Mouse (Mus musculus): ENCODE results near the gene Cxcr5. TPM values are rescaled to one million over a fixed set of nuclear protein-coding genes. Genes with fewer than 3 reads are reported as not detected.

Cxcr5 gene
- polyA plus RNA-seq, 1 experiment from 2014 or later: not detected

DNA sequence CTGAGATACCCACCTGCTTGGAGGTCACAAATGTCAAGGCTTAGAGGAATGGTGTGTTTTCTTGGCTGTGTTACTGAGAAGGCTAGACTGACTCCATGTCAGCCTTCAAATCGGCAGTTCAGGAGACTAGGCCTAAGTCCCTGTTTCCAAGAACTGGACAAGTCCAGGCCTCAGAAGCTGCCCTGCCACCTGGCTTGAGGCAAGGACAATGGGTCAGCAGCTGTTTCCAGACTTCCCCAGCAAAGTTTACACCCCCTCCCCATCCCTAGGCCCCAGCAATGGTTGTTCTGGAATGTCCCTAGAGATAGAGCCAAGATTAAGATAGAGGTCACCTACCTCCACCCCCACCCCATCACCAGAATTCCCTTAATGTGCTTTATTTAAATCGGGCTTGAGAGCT, 36.1 kb upstream of the Cxcr5 start:
- WGBS: 87% methylated on average over 2 of the region's 2 CpGs
- H3K36me3 ChIP-seq: 0 out of 2 replicates have a peak, but pooled peaks cover 3% of the 10 kb centered on the region
- DNase-seq (ENCODE audit: low spot score): no peak

DNA sequence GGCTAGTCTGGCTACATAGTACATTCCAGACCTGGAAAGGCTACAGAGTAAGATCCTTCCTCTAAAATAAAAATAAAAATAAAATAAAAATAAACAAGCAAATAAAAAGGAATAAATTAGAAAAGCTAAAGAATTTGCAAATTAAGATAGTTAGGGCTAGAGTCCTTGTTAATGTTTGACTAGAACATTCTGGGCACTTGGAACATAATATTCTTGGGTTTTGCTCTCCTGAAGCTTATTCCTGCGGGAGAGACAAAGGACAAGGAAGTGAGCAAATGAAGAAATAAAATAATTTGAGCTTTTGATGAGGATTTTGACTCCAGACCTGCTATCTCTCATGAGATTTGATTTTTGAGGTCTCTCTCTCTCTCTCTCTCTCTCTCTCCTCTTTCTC, 33.9 kb upstream of the Cxcr5 start:
- no peak overlapping the region for H3K27ac ChIP-seq (replicated peaks)
- 91% methylated on average over 1 of the region's 1 CpGs for WGBS
- H3K9me3 ChIP-seq (replicated peaks): no peaks in the 10 kb centered on the region
- peaks cover 18% of the 10 kb centered on the region for H3K27me3 ChIP-seq (ENCODE audit: low read depth, poor library complexity, severe bottlenecking)
- H3K4me1 ChIP-seq: peaks cover 29% of the 10 kb centered on the region
- H3K36me3 ChIP-seq: no peaks in the 10 kb centered on the region
- no peak for DNase-seq (ENCODE audit: low spot score)
- no peak overlapping the region for H3K4me3 ChIP-seq

More for the DNA sequence above, 36.1 kb upstream of the Cxcr5 start:
- peaks cover 18% of the 10 kb centered on the region for H3K27me3 ChIP-seq (ENCODE audit: low read depth, poor library complexity, severe bottlenecking)
- H3K4me3 ChIP-seq: no peak overlapping the region
- no peak overlapping the region for H3K27ac ChIP-seq (replicated peaks)
- peaks cover 28% of the 10 kb centered on the region for H3K4me1 ChIP-seq
- H3K9me3 ChIP-seq (replicated peaks): no peaks in the 10 kb centered on the region

DNA sequence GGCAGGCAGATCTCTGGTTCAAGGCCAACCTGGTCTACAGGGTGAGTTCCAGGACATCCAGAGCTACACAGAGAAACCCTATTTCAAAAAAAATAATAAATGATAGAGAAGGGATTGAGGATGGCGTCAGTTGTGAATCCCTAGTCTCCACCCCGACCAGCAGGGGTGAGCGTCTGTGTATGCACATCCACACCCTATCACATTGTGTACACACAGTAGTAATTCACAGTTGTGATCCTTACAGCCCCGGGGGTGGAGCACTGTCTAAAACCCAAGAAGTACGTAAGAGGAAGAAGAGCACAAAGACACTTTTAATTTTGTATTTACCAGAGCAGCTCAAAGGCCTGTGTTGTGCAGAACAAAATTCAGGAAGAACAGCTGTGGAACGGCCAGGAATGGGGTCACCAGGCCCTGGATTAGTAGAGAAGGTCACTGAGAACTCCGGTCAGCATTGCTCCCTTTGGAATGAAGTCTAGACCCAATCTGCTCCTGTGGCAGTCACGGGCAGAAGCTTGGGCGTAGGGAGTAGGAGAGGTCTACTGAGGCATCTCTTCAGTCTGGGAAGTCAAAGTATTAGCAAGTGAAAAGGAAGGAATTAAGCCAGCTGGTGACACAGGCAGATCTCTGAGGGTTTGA, 33.3 kb upstream of the Cxcr5 start:
- Histone ChIP-seq H3K4me3 (no peak overlapping the region), H3K4me1 (peaks cover 27% of the 10 kb centered on the region), H3K36me3 (no peaks in the 10 kb centered on the region), H3K27me3 (ENCODE audit: low read depth, poor library complexity, severe bottlenecking) (peaks cover 18% of the 10 kb centered on the region), H3K27ac (replicated peaks) (no peak overlapping the region), H3K9me3 (replicated peaks) (no peaks in the 10 kb centered on the region)
- WGBS: 82% methylated on average over 9 of the region's 9 CpGs
- DNase-seq (ENCODE audit: low spot score): no peak

DNA sequence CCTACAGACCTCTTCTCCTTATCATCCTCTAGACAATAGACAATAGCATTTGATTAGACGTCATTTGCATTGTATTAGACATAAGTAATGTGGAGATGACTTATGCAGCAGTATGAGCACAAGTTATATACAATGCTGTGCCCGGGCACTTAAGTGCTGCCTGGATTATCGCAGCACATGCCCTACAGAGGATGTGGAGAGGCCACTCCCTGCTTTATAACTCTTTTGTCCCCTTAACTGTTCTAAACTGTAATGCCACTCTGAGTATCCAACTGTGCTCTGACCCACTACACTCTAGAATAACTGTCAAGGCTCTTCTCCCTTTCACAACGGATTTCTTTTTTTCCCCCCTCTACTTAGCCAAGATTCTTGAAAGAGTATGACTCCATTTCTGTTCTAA, 32.2 kb upstream of the Cxcr5 start:
- peaks cover 18% of the 10 kb centered on the region for H3K27me3 ChIP-seq (ENCODE audit: low read depth, poor library complexity, severe bottlenecking)
- no peaks in the 10 kb centered on the region for H3K9me3 ChIP-seq (replicated peaks)
- H3K27ac ChIP-seq (replicated peaks): no peak overlapping the region
- no peak for DNase-seq (ENCODE audit: low spot score)
- WGBS: 87% methylated on average over 4 of the region's 4 CpGs
- no peaks in the 10 kb centered on the region for H3K36me3 ChIP-seq
- H3K4me1 ChIP-seq: peaks cover 15% of the 10 kb centered on the region
- no peak overlapping the region for H3K4me3 ChIP-seq

DNA sequence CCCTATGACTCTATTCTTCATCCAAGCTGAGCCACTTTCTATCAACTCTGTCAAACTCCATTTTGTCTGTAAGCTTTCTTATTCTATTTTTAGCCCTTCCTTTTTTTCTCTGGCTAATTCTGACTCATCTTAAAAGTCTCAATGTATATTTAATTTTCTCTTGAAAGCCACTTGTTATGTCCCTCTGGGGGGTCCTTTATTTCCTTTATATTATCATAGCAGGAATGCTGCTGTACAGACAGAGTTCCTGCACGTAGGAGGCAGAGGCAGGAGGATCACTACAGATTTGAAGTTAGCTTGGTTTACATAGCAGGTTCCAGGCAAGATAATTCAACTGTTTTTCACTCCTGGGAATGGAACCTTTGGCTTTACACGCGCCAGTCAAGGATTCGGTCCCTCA, 31.5 kb upstream of the Cxcr5 start:
- DNase-seq (ENCODE audit: low spot score): no peak
- WGBS: 88% methylated on average over 4 of the region's 4 CpGs
- Histone ChIP-seq H3K36me3 (no peaks in the 10 kb centered on the region), H3K27me3 (ENCODE audit: low read depth, poor library complexity, severe bottlenecking) (peaks cover 14% of the 10 kb centered on the region), H3K27ac (replicated peaks) (no peak overlapping the region), H3K4me1 (peaks cover 9% of the 10 kb centered on the region), H3K4me3 (no peak overlapping the region), H3K9me3 (replicated peaks) (no peaks in the 10 kb centered on the region)

DNA sequence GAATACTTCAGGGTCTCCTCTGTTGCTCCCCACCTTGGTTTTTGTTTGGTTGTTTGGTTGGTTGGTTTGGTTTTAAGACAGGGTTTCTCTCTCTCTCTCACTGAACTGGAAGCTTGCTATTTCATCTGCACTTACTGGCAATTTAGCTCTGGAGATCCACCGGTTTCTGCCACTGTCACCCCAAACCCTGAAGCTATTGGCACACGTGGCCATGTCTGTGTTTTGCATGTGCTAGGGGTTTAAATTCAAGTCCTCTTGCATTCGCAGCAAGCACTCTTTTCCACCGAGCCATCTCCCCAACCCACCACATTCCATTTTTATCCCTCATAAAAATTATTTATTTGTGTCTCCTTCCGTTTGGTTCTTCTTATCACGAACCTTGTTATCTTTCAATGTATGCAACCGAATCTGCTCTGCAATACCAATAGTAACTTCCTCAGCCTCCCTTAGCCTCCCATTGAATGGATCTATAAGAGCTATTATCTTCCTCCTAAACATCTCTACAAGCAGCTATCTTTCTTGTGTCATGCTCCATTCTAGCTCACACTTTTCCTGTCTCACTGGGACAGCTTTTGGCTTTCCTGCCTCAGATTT, 30.0 kb upstream of the Cxcr5 start:
- no peak overlapping the region for H3K27ac ChIP-seq (replicated peaks)
- no peak for DNase-seq (ENCODE audit: low spot score)
- H3K4me3 ChIP-seq: no peak overlapping the region
- 0 out of 2 replicates have a peak, but pooled peaks cover 3% of the 10 kb centered on the region for H3K4me1 ChIP-seq
- no peaks in the 10 kb centered on the region for H3K9me3 ChIP-seq (replicated peaks)
- 81% methylated on average over 7 of the region's 7 CpGs for WGBS
- no peaks in the 10 kb centered on the region for H3K27me3 ChIP-seq (ENCODE audit: low read depth, poor library complexity, severe bottlenecking)
- no peaks in the 10 kb centered on the region for H3K36me3 ChIP-seq

DNA sequence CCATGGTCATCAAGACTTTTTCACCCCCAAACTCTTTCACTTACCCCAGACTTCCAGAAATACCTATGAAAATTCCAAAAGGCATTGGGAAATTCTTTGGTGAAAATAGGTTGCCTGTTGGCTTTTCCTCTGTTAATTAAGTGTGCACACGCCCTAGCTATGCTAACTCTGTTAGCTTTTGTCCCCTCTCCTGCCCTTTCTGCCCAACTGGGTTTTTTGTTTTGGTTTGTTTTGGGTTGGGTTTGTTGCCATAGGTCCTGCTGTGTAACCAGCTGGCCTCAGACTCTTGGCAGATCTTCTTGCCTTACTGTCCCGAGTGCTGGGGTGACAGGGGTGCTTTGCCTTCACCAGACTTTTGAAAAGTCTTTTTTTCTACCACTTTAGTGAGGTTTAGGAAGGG, 29.3 kb upstream of the Cxcr5 start:
- no peaks in the 10 kb centered on the region for H3K27me3 ChIP-seq (ENCODE audit: low read depth, poor library complexity, severe bottlenecking)
- H3K9me3 ChIP-seq (replicated peaks): no peaks in the 10 kb centered on the region
- DNase-seq (ENCODE audit: low spot score): no peak
- no peaks in the 10 kb centered on the region for H3K36me3 ChIP-seq
- no peak overlapping the region for H3K27ac ChIP-seq (replicated peaks)
- WGBS: 14% methylated on average over 2 of the region's 2 CpGs
- H3K4me1 ChIP-seq: 0 out of 2 replicates have a peak, but pooled peaks cover 3% of the 10 kb centered on the region
- no peak overlapping the region for H3K4me3 ChIP-seq

DNA sequence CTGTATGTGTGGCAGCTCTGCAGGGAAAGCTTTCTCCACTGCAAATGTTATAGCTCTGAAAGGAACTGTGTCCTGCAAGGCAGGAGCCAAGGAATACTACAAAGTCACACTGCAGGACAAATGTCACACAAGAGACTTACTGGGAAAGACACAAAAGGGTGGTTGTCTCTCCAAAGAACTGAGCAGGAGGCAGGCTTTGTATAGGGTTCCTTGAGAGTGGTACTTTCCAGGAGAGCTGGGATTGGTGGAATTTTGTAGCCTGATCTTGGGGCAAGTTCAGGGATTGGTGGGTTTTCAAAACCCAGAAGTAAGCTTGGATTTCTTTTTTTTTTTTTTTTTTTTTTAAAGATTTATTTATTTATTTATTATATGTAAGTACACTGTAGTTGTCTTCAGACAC, 27.4 kb upstream of the Cxcr5 start:
- no peaks in the 10 kb centered on the region for H3K27me3 ChIP-seq (ENCODE audit: low read depth, poor library complexity, severe bottlenecking)
- no peak for DNase-seq (ENCODE audit: low spot score)
- H3K4me1 ChIP-seq: 0 out of 2 replicates have a peak, but pooled peaks cover 3% of the 10 kb centered on the region
- H3K9me3 ChIP-seq (replicated peaks): peaks cover 6% of the 10 kb centered on the region
- H3K27ac ChIP-seq (replicated peaks): no peak overlapping the region
- H3K36me3 ChIP-seq: no peaks in the 10 kb centered on the region
- H3K4me3 ChIP-seq: no peak overlapping the region

DNA sequence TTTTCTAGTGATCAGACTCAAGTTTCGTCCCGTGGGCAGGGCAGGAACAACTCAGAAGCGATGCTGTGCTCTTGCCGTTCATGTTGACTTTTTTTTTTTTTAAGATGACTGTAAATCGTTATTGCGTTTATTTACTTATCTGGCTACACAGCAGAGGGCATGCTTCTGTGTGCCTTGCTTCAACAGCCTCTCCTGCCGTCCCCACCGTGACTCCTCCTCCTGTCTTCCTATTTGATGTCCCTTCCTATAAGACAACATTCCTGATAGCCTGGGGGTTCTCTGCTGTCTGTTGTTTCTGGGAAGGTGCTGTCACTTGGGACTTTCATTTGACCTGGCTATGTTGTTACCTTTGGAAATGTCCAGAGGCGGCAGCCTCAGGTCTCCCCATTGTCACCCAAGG, 26.9 kb upstream of the Cxcr5 start:
- no peaks in the 10 kb centered on the region for H3K27me3 ChIP-seq (ENCODE audit: low read depth, poor library complexity, severe bottlenecking)
- peaks cover 10% of the 10 kb centered on the region for H3K9me3 ChIP-seq (replicated peaks)
- no peak overlapping the region for H3K4me3 ChIP-seq
- no peak for DNase-seq (ENCODE audit: low spot score)
- H3K27ac ChIP-seq (replicated peaks): no peak overlapping the region
- H3K36me3 ChIP-seq: no peaks in the 10 kb centered on the region
- WGBS: 74% methylated on average over 9 of the region's 9 CpGs
- 0 out of 2 replicates have a peak, but pooled peaks cover 3% of the 10 kb centered on the region for H3K4me1 ChIP-seq

DNA sequence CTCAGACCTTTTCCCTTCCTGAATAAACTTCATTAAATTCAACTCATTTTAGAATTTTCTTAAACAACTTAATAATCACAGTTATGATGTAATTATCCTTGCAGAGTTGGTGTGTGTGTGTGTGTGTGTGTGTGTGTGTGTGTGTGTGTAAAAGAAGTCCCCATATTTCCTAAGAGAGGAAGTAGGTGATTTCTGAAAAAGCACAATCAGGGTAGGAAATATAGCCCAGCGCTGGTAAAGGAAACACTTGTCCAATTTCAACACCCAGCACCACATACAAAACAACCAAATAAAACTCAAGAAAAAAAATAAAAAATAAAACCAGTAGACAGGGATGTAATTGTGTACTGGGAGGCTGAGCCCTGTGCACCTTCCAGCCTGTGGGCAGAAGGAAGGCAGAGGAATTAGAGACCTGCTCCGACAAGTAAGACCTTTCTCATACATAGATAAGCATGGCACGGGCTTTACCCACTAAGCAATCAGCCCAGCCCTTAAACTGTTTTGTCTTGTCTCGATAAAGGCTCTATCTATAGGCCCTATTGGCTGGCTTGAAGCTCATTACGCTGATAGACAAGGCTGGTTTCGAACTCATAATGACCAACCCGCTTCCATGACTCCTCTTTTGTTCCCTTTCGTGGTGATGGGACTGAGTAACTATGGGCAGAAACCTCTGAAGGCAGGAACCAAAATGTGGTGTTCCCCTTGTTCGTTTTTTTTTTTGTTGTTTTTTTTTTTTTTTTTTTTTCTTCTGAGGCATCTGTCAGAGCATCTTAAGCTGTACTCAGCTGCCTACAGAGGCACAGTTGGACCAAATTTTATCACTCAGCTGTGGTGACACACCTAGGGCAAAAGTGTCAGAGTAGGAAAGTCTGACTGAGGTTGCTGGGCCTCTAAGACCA, 25.8 kb upstream of the Cxcr5 start:
- DNase-seq (ENCODE audit: low spot score): no peak
- H3K27me3 ChIP-seq (ENCODE audit: low read depth, poor library complexity, severe bottlenecking): no peaks in the 10 kb centered on the region
- H3K4me1 ChIP-seq: 0 out of 2 replicates have a peak, but pooled peaks cover 3% of the 10 kb centered on the region
- no peak overlapping the region for H3K27ac ChIP-seq (replicated peaks)
- 90% methylated on average over 9 of the region's 9 CpGs for WGBS
- no peaks in the 10 kb centered on the region for H3K36me3 ChIP-seq
- H3K9me3 ChIP-seq (replicated peaks): peaks cover 10% of the 10 kb centered on the region
- no peak overlapping the region for H3K4me3 ChIP-seq

DNA sequence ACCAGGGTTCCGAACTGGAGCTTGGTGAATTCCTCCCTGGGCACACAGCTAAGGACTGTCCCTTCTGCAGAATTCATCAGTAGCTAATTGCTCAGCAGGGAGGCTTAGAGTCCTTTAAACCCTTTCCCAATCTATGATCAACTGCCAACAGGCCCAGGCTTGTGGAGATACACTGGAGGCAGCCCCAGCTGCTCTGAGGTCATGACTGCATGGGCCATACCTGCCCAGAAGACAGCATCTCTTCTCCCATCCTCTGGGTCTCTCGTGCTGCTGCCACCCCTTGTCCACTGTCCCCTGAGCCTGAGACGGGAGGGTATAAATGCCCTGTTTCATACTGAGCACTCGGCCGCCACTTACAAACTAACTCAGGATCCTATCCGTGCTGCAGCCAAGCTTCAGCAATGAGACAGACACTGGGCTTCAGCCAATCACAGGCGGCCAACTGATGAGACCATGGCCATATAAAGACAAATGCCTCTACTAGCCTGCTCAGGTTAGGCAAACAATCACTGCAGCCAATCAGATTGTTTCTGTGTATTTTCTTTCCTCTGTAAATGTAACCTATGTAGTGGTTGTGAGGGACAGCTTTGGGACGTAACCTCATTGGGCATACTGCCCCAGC, 25.1 kb upstream of the Cxcr5 start:
- WGBS: 74% methylated on average over 8 of the region's 8 CpGs
- H3K36me3 ChIP-seq: no peaks in the 10 kb centered on the region
- H3K27me3 ChIP-seq (ENCODE audit: low read depth, poor library complexity, severe bottlenecking): no peaks in the 10 kb centered on the region
- H3K4me1 ChIP-seq: 0 out of 2 replicates have a peak, but pooled peaks cover 3% of the 10 kb centered on the region
- H3K27ac ChIP-seq (replicated peaks): no peak overlapping the region
- peaks cover 10% of the 10 kb centered on the region for H3K9me3 ChIP-seq (replicated peaks)
- no peak overlapping the region for H3K4me3 ChIP-seq
- no peak for DNase-seq (ENCODE audit: low spot score)

DNA sequence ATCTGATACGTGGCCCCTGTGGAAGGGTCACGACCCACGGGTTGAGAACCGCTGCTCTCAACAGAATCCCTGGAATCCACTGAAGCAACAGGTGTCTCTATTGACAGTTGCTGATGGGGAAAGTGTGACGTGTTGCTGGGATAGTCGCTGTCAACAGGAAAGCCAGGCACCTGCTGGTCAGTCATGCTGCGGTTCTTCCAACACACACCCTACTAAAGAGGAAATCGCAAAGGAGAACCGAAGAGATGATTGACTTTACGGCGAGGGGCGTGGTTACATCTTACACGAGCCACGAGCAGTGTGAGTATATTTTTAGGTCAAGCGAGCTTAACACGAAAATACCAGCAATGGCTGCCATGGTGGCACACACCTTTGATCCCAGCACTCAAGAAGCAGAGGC, 20.7 kb upstream of the Cxcr5 start:
- DNase-seq (ENCODE audit: low spot score): no peak
- Histone ChIP-seq H3K9me3 (replicated peaks) (peaks cover 10% of the 10 kb centered on the region), H3K36me3 (no peaks in the 10 kb centered on the region), H3K27ac (replicated peaks) (no peak overlapping the region), H3K4me1 (no peaks in the 10 kb centered on the region), H3K4me3 (no peak overlapping the region), H3K27me3 (ENCODE audit: low read depth, poor library complexity, severe bottlenecking) (no peaks in the 10 kb centered on the region)
- 90% methylated on average over 16 of the region's 16 CpGs for WGBS
